Mouse (Mus musculus) frontal cortex, postnatal 14 days (tissue): ENCODE data around the gene Gm11042.

ENCODE experiments used
- DNase-seq, 2 experiments: peaks; one replicate each; pipeline ENCODE4 v3.0.0; 2022; ENCODE audit warnings: low spot score in 2 of 2

Gm11042 gene

GRCm38 (mm10) chr12:74284020-74284684 lies 32.0 kb downstream of the Gm11042 start:
- DNase-seq, result peak; percentile 94 to 96

GRCm38 (mm10) chr12:74282846-74283245 lies 33.3 kb downstream of the Gm11042 start:
- DNase-seq, result peak in 1 of 2 experiments; percentile 6

- no peak for DNase-seq
These were observed 34.8 kb downstream of the Gm11042 start for GRCm38 (mm10) chr12:74281403-74281802.

- DNase-seq, result peak in 1 of 2 experiments; percentile 3
These were observed 38.9 kb downstream of the Gm11042 start for GRCm38 (mm10) chr12:74277265-74277664.

GRCm38 (mm10) chr12:74272545-74272944 lies 43.6 kb downstream of the Gm11042 start:
- DNase-seq, result no peak

- peak in 1 of 2 experiments; percentile 6 for DNase-seq
These were observed 47.4 kb downstream of the Gm11042 start for GRCm38 (mm10) chr12:74268644-74269285.

- no peak for DNase-seq
These were observed 49.1 kb downstream of the Gm11042 start for GRCm38 (mm10) chr12:74267049-74267448.
